In the genomic region with DNA sequence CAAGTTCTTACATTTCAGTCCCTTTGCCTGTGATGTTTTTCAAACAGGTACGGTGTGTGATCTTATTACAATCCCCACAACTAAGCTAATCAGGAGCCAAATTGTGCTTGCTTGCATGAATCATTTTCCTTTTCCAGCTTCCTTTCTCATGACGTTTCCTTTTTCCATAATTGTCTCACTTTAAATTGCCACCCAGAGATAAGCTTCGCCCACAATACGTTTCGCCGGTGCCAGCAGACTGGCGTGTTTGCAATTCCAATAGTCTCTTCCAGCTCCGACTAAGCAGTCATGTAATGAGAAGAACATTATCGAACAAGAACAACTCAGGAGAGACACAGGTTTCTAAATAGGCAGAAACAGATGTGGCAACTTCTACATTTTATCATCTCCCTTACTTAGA, we compare ENCODE assay signal across 9 mouse cellular contexts.
DNase-seq lines count a peak whose midpoint lies in the region; ATAC-seq lines count a peak whose summit lies in the region.
"Had no signal": no experiment of that assay in that cellular context is flagged by ENCODE, and none has a peak within 500 bp of the region (broad histone marks: within the 10 kb centered on the region; RNA-seq: fewer than 3 reads in every experiment).

No protein-coding gene starts in this region.

- H3K4me1 ChIP-seq in heart, embryonic 10.5 days: no peaks in the 10 kb centered on the region
- no peaks in the 10 kb centered on the region for H3K4me1 ChIP-seq in neural tube, embryonic 15.5 days
- no peaks in the 10 kb centered on the region for H3K4me1 ChIP-seq in hindbrain, embryonic 10.5 days (replicated peaks)

- no peaks in the 10 kb centered on the region for H3K9me3 ChIP-seq in heart, embryonic 10.5 days
- H3K9me3 ChIP-seq in neural tube, embryonic 15.5 days (replicated peaks): no peaks in the 10 kb centered on the region
- no peaks in the 10 kb centered on the region for H3K9me3 ChIP-seq in hindbrain, embryonic 10.5 days

- no peak for ATAC-seq in neural tube, embryonic 15.5 days (ENCODE audit: low FRiP score)

- no peak overlapping the region for H3K9ac ChIP-seq in neural tube, embryonic 15.5 days (replicated peaks)

- H3K4me3 ChIP-seq in heart, embryonic 10.5 days: no peak overlapping the region
- no peak overlapping the region for H3K4me3 ChIP-seq in neural tube, embryonic 15.5 days (replicated peaks)
- no peak overlapping the region for H3K4me3 ChIP-seq in hindbrain, embryonic 10.5 days

- WGBS in heart, embryonic 10.5 days: 60% methylated on average over 9 of the region's 9 CpGs
- 46% methylated on average over 9 of the region's 9 CpGs for WGBS in neural tube, embryonic 15.5 days
- WGBS in hindbrain, embryonic 10.5 days: 80% methylated on average over 9 of the region's 9 CpGs

- H3K4me2 ChIP-seq in neural tube, embryonic 15.5 days: peak overlapping the region; percentile 29

- H3K27me3 ChIP-seq in heart, embryonic 10.5 days (ENCODE audit: insufficient read depth, poor library complexity, severe bottlenecking): no peaks in the 10 kb centered on the region
- H3K27me3 ChIP-seq in neural tube, embryonic 15.5 days (replicated peaks): no peaks in the 10 kb centered on the region
- H3K27me3 ChIP-seq in hindbrain, embryonic 10.5 days (ENCODE audit: insufficient read depth, poor library complexity, severe bottlenecking): no peaks in the 10 kb centered on the region

- peak; percentile 94 for DNase-seq in heart, adult 11 months
- no peak for DNase-seq in heart, embryonic 10.5 days (ENCODE audit: low spot score)
- no peak for DNase-seq in neural tube, embryonic 10.5 days (ENCODE audit: extremely low spot score, low spot score)
- DNase-seq in left cerebral cortex, adult 18-20 months (ENCODE audit: low spot score in 2 of 2): peak; percentile 32 to 51
- no peak for DNase-seq in cerebellum, postnatal 36 days
- no peak for DNase-seq in adrenal gland, adult 18-20 months (ENCODE audit: low spot score in 2 of 2)
- DNase-seq in hindbrain, embryonic 10.5 days (ENCODE audit: low spot score): no peak
- DNase-seq: cerebellum, adult 11 months had no signal

- H3K36me3 ChIP-seq in heart, embryonic 10.5 days: no peaks in the 10 kb centered on the region
- H3K36me3 ChIP-seq in neural tube, embryonic 15.5 days: no peaks in the 10 kb centered on the region
- no peaks in the 10 kb centered on the region for H3K36me3 ChIP-seq in hindbrain, embryonic 10.5 days

- H3K27ac ChIP-seq in heart, embryonic 10.5 days: no peak overlapping the region
- H3K27ac ChIP-seq in neural tube, embryonic 15.5 days (replicated peaks): no peak overlapping the region
- H3K27ac ChIP-seq in hindbrain, embryonic 10.5 days: no peak overlapping the region

Comparison
In these comparisons a context has a peak if more than half of its experiments do, and no peak if none do; other contexts are left out.
1. DNase-seq: peak in heart, adult 11 months (single experiment) and left cerebral cortex, adult 18-20 months (2 of 2); none in heart, embryonic 10.5 days (single experiment), neural tube, embryonic 10.5 days (single experiment), cerebellum, postnatal 36 days (0 of 2), adrenal gland, adult 18-20 months (0 of 2) and hindbrain, embryonic 10.5 days (single experiment).